Mouse (Mus musculus) B cell, adult 67 days (primary cell): ENCODE results near the gene Il12rb1. TPM values are rescaled to one million over a fixed set of nuclear protein-coding genes. Genes with fewer than 3 reads are reported as not detected.

ENCODE experiments used
- total RNA-seq, 2 experiments: library from RNA; stranded (reverse); gene quantifications; 4 replicates each; pipeline ENCODE4 v1.2.4; 2023

Gene Il12rb1
- under 1 TPM in 1 of 2 experiments, not detected in 1; 0.55 TPM for total RNA-seq

GRCm38 (mm10) chr8:70808239-70808638 lies at the start of gene Il12rb1:
Il12rb1 (plus strand) TSS chr8:70808449.

GRCm38 (mm10) chr8:70760775-70761406 lies 47.4 kb upstream of the Il12rb1 start, which contains the start of gene Mpv17l2:
Mpv17l2 (minus strand) TSS chr8:70760946.

DNA sequence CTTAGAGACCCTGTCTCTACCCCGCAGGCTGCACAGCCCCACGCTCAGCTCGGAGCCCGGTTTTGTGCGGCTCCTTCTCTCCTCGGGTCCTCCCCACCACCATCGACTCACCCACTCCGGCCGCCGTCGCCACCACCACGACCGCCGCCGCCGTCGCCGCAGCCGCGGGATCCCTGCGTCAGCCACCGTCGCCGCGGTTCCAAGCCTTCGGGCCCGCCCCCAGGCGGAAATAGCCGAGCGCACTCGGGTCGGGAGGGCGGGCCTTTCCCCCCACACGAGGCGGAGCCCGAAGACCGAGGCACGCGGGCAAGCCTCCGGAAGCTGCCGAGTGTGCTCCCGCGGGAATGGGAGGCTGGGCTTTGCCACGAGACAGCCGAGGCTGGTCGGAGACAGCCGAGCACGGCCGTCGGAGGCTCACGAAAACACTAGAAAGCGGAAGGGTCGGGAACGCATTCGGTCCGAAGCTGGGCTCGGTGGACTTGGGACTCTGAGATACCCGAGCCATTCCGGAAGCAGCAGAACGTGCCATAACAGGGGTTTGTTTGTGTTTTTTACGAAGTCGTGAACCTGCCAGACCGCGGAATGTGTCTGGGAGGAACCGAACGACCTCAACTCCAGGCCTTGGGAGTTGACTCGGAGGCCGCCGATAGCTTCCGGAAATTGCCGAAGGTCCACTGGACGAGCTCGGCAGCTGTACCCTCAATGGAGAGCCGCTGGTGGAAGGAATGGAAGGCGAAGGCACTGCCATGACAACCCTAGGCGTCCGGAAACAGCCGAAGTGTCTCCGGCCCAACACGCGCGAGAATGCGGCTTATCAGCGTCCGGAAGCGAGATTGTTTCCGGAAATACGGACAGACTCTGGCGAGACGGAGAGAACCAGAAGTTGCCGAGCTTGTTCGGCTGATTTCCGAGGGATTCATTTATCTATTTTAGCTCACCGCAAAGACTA lies 31.5 kb upstream of the Il12rb1 start, which contains the start of gene Pik3r2:
TSS of gene Pik3r2 (minus strand) at position 218 of the 949 bp plus-strand sequence.

DNA sequence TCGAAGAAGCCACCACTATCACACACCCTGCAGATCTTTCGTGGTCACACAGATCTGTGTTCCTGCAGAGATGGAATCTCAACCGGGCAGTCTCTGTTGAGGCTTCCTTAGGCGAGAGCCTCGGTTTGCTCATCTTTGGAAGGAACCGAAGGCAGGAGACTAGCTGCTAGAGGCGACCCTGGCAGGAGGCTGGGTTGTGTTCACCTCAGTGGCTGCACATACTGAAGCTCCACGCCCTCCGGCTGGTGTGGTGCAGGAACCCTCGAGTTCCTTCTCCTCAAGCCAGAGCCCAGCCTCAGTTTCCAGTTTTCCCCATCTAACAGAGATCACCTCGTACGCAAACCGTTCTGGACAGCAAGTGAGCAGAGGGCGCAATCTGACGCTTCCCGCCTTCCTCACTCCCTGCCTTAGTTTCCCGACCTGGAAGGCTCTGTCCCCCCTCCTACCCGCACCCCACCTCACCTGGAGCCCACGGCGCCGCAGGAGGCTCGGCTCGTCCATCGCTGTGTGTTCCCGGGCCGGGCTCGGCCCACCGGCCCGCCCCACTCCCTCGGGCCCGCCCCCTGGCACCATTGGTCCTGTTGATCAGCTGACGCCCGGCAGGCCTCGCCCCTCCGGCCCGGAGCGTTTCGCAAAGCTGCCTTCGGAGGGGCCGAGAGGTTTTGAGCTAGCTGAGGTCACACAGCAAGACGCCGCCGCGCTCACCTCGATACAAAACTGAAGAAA lies 3.6 kb upstream of the Il12rb1 start, which contains the start of gene Mast3:
TSS of gene Mast3 (minus strand) at position 574 of the 726 bp plus-strand sequence.

GRCm38 (mm10) chr8:70839408-70840351 lies 31.4 kb downstream of the Il12rb1 start, which contains the start of gene Arrdc2:
Arrdc2 (minus strand) TSS chr8:70839720.

DNA sequence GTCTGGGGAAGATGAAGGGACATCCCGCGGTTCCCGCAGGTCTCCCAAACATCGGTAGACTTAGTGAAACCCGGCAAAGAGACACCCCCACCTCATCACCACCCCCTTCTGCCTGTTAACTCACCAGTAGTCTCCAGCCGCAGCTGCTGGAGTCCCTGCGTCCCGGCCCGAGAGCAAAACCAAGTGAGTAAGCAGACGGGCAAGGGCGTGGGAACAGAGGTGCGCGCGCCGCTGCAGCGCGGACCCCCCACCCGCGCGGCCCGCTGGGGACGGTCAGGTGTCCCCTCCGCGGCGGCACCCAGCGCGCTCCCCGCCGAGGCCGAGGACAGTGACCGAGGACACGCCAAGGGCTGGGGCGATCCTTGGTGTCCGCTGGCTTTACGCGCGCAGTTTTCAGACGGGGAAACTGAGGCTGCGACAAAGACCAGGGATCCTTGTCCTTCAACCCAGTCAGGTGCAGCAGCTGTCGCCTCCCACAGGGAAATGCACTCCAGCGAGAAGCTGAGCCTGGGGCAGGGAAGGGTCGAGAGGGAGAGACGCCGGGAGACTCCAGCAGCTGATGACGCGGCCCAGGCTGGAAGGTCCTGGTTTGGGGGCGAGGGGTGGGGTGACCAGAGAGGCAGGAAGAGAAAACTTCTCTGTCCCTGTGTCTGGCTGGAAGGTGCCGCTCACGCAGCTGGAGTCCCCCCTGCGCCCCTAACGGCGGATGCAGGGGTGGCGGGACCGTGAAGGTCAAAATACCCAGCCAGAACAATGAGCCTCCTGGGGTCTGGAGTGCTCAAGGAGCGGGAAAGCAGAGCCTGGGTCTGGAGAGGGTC lies 54.8 kb downstream of the Il12rb1 start, which contains the start of gene Kcnn1:
TSS of gene Kcnn1 (minus strand) at position 435 of the 818 bp plus-strand sequence.

Other genes starting within 250 kb of the Il12rb1 start
- gene Isyna1, start 214.1 kb upstream of the Il12rb1 start, total RNA-seq, result 10 to 100 TPM; 91.5 to 93.5 TPM
- 10 to 100 TPM; 41.8 to 66.9 TPM for gene Ssbp4, start 199.6 kb upstream of the Il12rb1 start, total RNA-seq
- gene Lrrc25, start 192.3 kb upstream of the Il12rb1 start, total RNA-seq, result 1 to 10 TPM; 7.7 to 7.8 TPM
- gene Gdf15, start 176.0 kb upstream of the Il12rb1 start, total RNA-seq, result not detected
- gene Pgpep1, start 148.1 kb upstream of the Il12rb1 start, total RNA-seq, result 10 to 100 TPM; 14.3 to 16.2 TPM
- 100 to 1,000 TPM; 114 to 117 TPM for gene Lsm4, start 135.2 kb upstream of the Il12rb1 start, total RNA-seq
- gene Jund, start 109.5 kb upstream of the Il12rb1 start, total RNA-seq, result 1,000 to 10,000 TPM; 1,149 to 1,767 TPM
- gene Iqcn, start 105.0 kb upstream of the Il12rb1 start, total RNA-seq, result 10 to 100 TPM; 19.0 to 55.4 TPM
- gene Gm3336, start 89.9 kb upstream of the Il12rb1 start, total RNA-seq, result not detected
- 1 to 10 TPM; 3.8 to 4.3 TPM for gene Pde4c, start 84.7 kb upstream of the Il12rb1 start, total RNA-seq
- 10 to 100 TPM; 11.7 to 14.5 TPM for gene Rab3a, start 53.8 kb upstream of the Il12rb1 start, total RNA-seq
- gene Mpv17l2, start 47.5 kb upstream of the Il12rb1 start, total RNA-seq, result 10 to 100 TPM; 24.5 to 25.5 TPM
- gene Pik3r2, start 31.7 kb upstream of the Il12rb1 start, total RNA-seq, result 10 to 100 TPM; 26.3 to 27.3 TPM
- 100 to 1,000 TPM; 196 to 209 TPM for gene Mast3, start 3.4 kb upstream of the Il12rb1 start, total RNA-seq
- 10 to 100 TPM; 22.2 to 25.6 TPM for gene Arrdc2, start 31.3 kb downstream of the Il12rb1 start, total RNA-seq
- not detected for gene Kcnn1, start 54.8 kb downstream of the Il12rb1 start, total RNA-seq
- gene Ccdc124, start 65.5 kb downstream of the Il12rb1 start, total RNA-seq, result 10 to 100 TPM; 40.9 to 42.3 TPM
- not detected for gene Slc5a5, start 84.3 kb downstream of the Il12rb1 start, total RNA-seq
- gene Rpl18a, start 89.0 kb downstream of the Il12rb1 start, total RNA-seq, result 1,000 to 10,000 TPM; 3,871 to 4,029 TPM
- gene Map1s, start 97.5 kb downstream of the Il12rb1 start, total RNA-seq, result 10 to 100 TPM; 64.6 to 71.3 TPM